Mouse (Mus musculus): ENCODE measurements around the gene Tmem168. TPM values are rescaled to one million over a fixed set of nuclear protein-coding genes. Genes with fewer than 3 reads are reported as not detected.

Tmem168 gene
- total RNA-seq, 2 experiments from 2014 or later = 11.1 to 17.9 TPM

DNA sequence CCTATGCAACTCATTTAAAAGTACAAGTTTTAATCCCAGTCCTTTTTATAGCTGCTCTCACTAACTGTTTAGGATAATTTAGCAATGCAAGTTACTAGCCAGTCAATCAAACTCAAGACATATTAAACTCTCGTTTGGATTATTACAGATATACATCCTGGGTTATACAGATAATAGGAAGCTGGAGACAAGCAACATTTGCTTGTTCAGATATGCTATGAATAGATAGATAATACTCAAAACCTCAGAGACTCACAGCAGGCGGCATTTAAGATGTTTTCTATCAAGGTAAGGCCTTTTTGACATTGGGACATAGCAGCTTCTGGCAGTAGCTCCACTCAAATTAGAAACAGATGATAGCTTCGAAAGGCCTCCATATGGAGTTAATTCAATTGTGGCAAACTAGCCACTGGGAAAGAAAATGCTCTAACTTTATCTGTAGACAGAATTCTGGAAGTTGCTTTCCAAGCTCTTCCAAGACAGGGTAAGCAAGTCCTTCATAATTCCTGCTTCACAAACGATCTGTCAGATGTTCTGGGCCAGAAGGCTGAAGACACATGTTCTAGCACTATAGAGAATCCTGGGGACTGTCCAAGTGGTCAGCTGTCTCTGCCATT lies 15.1 kb downstream of the Tmem168 start:
- ATAC-seq (replicated peaks; ENCODE audit: low FRiP score, poor library complexity, severe bottlenecking) = no peak

DNA sequence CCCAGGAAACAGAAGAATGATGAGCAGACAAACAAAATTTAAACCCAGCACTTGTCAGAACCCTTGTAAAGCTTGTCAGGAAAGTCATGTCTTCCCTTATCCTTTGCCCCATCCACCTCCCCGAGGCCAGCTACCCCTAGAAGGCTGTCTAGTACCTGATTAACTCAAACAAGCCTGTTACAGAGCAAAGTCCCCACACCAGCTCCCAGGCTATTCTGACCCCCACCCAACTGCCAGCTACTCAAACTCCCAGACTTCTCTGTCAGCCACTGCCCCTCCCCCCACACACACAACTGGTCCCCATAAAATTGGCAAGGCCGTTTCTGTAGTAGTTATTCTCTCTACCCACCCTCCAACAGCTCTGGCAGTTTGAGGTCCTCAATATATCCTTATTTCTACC lies 21.3 kb downstream of the Tmem168 start:
- no peak for ATAC-seq (replicated peaks; ENCODE audit: low FRiP score, poor library complexity, severe bottlenecking)

DNA sequence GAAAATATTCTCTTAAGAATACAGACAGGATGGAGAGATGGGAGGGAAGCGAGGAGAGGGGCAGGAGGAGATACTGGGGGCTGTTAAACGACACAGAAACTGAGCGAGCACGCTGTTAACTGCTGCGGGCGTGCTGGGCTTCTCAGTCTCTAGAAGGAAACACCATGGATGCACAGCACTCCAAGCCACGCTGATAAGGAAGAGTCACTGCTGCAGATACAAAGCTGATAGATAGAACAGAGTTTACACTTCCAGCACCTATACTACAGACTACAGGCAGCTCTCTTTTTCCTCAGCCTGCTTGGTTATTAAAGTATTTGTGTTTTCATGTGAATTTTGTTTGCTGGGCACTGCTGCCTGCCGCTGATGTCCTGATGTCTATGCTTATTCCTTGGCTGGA lies 21.7 kb downstream of the Tmem168 start:
- ATAC-seq (replicated peaks; ENCODE audit: low FRiP score, poor library complexity, severe bottlenecking) = no peak

DNA sequence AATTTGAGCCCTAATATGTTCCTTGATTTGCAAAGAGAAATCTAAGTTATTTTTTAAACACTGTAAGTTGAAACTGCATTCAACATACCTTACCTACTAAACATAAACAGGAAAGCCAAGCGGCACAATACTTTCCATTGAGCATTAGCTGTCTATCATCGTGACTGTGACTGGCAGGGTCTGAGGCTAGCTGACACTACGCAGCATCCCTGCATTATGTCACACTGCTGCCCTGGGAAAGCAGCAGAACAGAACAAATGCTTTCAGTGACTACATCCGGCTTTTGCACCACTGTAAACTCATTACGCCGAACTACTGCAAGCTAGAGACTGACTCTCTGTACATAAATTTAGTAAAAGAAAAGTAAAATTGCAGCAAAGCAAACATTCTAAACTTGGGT lies 23.1 kb downstream of the Tmem168 start:
- ATAC-seq (replicated peaks; ENCODE audit: low FRiP score, poor library complexity, severe bottlenecking) = no peak

DNA sequence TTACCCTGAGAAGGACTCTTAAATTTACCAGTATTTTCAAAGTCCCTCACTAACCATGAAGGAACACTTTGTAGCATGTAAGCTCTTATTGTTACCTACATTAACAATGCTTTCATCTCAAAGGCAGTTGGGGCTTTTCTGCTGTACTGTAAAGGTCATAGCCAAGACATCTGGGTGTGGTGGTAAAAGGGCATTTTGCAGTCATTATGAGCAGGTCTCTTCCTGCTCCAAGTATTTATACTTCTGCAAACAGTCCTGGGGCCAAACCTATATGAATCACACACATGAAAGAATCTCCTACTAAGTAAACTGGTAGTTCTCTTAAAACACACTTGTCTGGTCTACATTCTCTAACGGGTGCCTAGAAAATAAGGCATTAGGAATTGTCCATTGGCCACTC lies 25.8 kb downstream of the Tmem168 start:
- ATAC-seq (replicated peaks; ENCODE audit: low FRiP score, poor library complexity, severe bottlenecking) = no peak

DNA sequence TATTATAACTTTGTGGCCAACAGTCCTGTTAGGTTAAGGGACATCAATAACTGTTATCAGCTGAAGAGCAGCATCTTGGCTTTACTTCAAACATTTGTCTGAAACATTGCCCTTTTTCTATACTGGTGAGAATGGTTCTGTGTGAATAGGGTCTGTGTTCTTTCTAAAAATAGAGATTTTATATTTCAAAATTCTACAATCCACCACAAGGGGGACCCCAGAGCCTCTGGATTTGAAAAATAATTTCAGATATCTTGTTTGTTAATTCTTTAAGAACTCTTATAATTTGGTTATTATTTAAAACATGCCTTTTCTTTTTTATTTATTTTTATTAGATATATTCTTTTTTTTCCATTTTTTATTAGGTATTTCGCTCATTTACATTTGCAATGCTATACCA lies 42.2 kb downstream of the Tmem168 start:
- no peak for ATAC-seq (replicated peaks; ENCODE audit: low FRiP score, poor library complexity, severe bottlenecking)

DNA sequence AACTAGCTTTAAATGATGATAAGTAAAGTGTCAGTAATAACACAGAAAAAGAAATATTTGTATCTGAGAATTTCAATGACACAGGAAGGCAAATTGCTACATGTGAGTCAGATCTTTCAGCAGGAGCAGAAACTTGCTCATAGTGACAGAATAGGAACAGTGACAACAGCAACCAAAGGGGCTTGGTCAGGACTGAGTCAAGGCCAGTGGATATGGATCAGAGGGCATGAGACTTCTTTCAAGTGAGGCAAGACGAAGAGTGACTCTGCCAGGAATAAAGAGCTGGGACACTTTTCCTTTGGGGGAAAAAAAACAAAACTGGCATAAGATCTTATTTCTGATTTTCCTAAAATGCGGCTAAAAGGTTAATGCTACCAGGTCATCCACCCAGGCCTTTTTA lies 52.6 kb downstream of the Tmem168 start:
- ATAC-seq (replicated peaks; ENCODE audit: low FRiP score, poor library complexity, severe bottlenecking) = no peak

DNA sequence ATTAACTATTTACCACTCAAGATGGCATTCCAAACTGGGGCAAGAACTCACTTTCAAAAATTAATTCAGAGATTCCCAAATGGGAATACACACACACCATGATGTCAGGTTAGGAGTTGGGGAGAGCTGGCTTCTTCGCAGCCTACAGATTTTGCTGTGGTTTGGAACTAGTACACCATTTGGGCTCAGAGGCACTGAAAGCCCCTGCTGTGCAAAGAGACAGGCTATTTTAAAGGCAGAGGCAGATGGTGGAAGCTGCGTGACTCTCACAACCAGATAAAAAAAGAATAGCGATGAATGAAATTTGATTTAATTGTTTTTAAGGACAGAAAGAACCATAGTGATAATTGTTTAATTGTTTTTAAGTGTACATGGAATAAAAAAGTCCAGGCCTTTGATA lies 66.1 kb downstream of the Tmem168 start:
- ATAC-seq (replicated peaks; ENCODE audit: low FRiP score, poor library complexity, severe bottlenecking) = no peak

DNA sequence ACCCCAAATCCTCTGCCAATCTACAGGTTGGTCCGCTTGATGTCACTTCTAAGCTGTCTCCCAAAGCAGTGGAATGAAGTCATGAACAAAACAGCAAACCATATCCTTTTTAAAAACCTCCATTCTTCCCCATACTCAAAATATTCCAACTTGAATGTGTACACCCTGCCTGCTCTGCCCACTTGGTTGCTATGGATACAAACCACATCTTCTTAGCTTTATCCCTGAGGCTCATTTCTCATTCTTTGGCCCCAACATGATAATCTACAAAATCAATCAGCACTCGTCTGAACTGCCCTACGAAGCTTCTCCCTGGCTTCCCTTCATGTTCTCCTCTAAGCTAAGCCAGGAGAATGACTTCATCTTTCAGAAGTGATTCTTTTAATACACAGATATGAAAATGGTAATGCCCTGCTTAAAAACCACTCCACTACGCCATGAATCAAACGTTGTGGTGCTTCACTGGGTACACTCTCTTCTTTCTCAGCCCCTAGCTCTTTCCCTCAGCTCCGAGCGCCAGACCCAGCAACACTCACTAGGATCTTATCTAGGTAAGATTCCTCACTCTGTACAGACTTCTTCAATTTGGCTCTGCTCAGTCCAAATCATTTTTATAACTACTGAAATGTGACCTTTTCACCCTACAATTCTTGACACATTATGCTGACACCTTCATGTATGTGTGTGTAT lies 70.5 kb downstream of the Tmem168 start:
- no peak for ATAC-seq (replicated peaks; ENCODE audit: low FRiP score, poor library complexity, severe bottlenecking)

Other genes starting within 250 kb of the Tmem168 start
- gene Bmt2, start 69.9 kb upstream of the Tmem168 start, total RNA-seq (2015; ENCODE audit: low replicate concordance) = 2.3 and 6.5 TPM in 2 replicates
- 4.0 and 6.0 TPM in 2 replicates for gene Bmt2, start 69.9 kb upstream of the Tmem168 start, total RNA-seq (2017; ENCODE audit: low replicate concordance)
- 0.19 TPM in 1 of 2 replicates, not detected in the other for gene Gpr85, start 231.8 kb upstream of the Tmem168 start, total RNA-seq (2015; ENCODE audit: low replicate concordance)
- gene Gpr85, start 231.8 kb upstream of the Tmem168 start, total RNA-seq (2017; ENCODE audit: low replicate concordance) = not detected in 2 replicates